ENCODE assay signal across 25 mouse cellular contexts in genomic region chr1:112439109-112439508, GRCm38 (mm10).
DNase-seq lines count a peak whose midpoint lies in the region; ATAC-seq and TF ChIP-seq lines count a peak whose summit lies in the region.
"Had no signal": no experiment of that assay in that cellular context is flagged by ENCODE, and none has a peak within 500 bp of the region (broad histone marks: within the 10 kb centered on the region; RNA-seq: fewer than 3 reads in every experiment).

No protein-coding gene starts in this region.

- H3K4me3 ChIP-seq in hindbrain, embryonic 14.5 days (replicated peaks; ENCODE audit: low read length) = no peak overlapping the region
- no peak overlapping the region for H3K4me3 ChIP-seq in hindbrain, embryonic 10.5 days
- H3K4me3 ChIP-seq in stomach, postnatal 0 days (ENCODE audit: low read depth, low read length) = no peak overlapping the region
- H3K4me3 ChIP-seq: embryonic facial prominence, embryonic 15.5 days; kidney, embryonic 15.5 days; limb, embryonic 13.5 days; liver, embryonic 12.5 days; midbrain, embryonic 10.5 days had no signal

- TF ChIP-seq CTCF in stomach, postnatal 0 days (IDR thresholded peaks at IDR 0.05; ENCODE audit: low read depth) = no peak

- no peak overlapping the region for H3K9ac ChIP-seq in hindbrain, embryonic 14.5 days
- no peak overlapping the region for H3K9ac ChIP-seq in stomach, postnatal 0 days (ENCODE audit: low read length)
- H3K9ac ChIP-seq: embryonic facial prominence, embryonic 15.5 days; kidney, embryonic 15.5 days; limb, embryonic 13.5 days; liver, embryonic 12.5 days had no signal

- peak; percentile 4 to 5 for DNase-seq in cerebellum, adult 18-20 months
- no peak for DNase-seq in cerebellum, adult 9-11 months
- DNase-seq in hindbrain, embryonic 14.5 days (ENCODE audit: low spot score) = peak; percentile 40
- no peak for DNase-seq in hindbrain, embryonic 10.5 days (ENCODE audit: low spot score)
- peak; percentile 20 for DNase-seq in MN1 (ENCODE audit: low spot score)
- DNase-seq in cerebellum, postnatal 25 days = peak; percentile 69 to 80
- DNase-seq in heart, postnatal 36 days = no peak
- DNase-seq in stomach, postnatal 0 days (ENCODE audit: low spot score) = no peak
- DNase-seq: adrenal gland, postnatal 25 days; gastrocnemius, postnatal 14 days; heart, adult 11 months; kidney, adult 11 months; kidney, postnatal 36 days; layer of hippocampus, postnatal 36 days; lung, adult 18-20 months; lung, postnatal 10 days; thymus, adult 2 months; thymus, postnatal 4 days had no signal

- WGBS in hindbrain, embryonic 14.5 days = 74% methylated on average over 2 of the region's 2 CpGs
- WGBS in hindbrain, embryonic 10.5 days = 72% methylated on average over 2 of the region's 2 CpGs
- whole genome bisulfite sequencing in stomach, postnatal 0 days = 61% methylated on average over 2 of the region's 2 CpGs

- H3K9me3 ChIP-seq in hindbrain, embryonic 14.5 days (ENCODE audit: control insufficient read depth, low read length) = no peaks in the 10 kb centered on the region
- H3K9me3 ChIP-seq in hindbrain, embryonic 10.5 days = no peaks in the 10 kb centered on the region
- no peaks in the 10 kb centered on the region for H3K9me3 ChIP-seq in stomach, postnatal 0 days (ENCODE audit: control insufficient read depth, low read length)
- H3K9me3 ChIP-seq: embryonic facial prominence, embryonic 15.5 days; kidney, embryonic 15.5 days; limb, embryonic 13.5 days; liver, embryonic 12.5 days; midbrain, embryonic 10.5 days had no signal

- intact Hi-C loops in heart, postnatal 36 days (cut with DNase I) = no loop called here

- no peaks in the 10 kb centered on the region for H3K36me3 ChIP-seq in hindbrain, embryonic 14.5 days (replicated peaks; ENCODE audit: control insufficient read depth, insufficient read depth)
- H3K36me3 ChIP-seq in hindbrain, embryonic 10.5 days = no peaks in the 10 kb centered on the region
- H3K36me3 ChIP-seq in stomach, postnatal 0 days (ENCODE audit: control insufficient read depth, insufficient read depth, low read length) = no peaks in the 10 kb centered on the region
- H3K36me3 ChIP-seq: embryonic facial prominence, embryonic 15.5 days; kidney, embryonic 15.5 days; limb, embryonic 13.5 days; liver, embryonic 12.5 days; midbrain, embryonic 10.5 days had no signal

- H3K27me3 ChIP-seq in hindbrain, embryonic 14.5 days (ENCODE audit: control insufficient read depth, insufficient read depth, low read length) = no peaks in the 10 kb centered on the region
- no peaks in the 10 kb centered on the region for H3K27me3 ChIP-seq in hindbrain, embryonic 10.5 days (ENCODE audit: insufficient read depth, poor library complexity, severe bottlenecking)
- no peaks in the 10 kb centered on the region for H3K27me3 ChIP-seq in stomach, postnatal 0 days (ENCODE audit: control insufficient read depth, insufficient read depth, low read length)
- H3K27me3 ChIP-seq: embryonic facial prominence, embryonic 15.5 days; kidney, embryonic 15.5 days; limb, embryonic 13.5 days; liver, embryonic 12.5 days had no signal

- no peak overlapping the region for H3K27ac ChIP-seq in hindbrain, embryonic 14.5 days
- no peak overlapping the region for H3K27ac ChIP-seq in hindbrain, embryonic 10.5 days
- H3K27ac ChIP-seq in stomach, postnatal 0 days (replicated peaks) = no peak overlapping the region
- H3K27ac ChIP-seq: embryonic facial prominence, embryonic 15.5 days; kidney, embryonic 15.5 days; limb, embryonic 13.5 days; liver, embryonic 12.5 days; midbrain, embryonic 10.5 days had no signal

- no peaks in the 10 kb centered on the region for H3K4me1 ChIP-seq in hindbrain, embryonic 14.5 days (replicated peaks; ENCODE audit: control insufficient read depth, insufficient read depth, low read length)
- H3K4me1 ChIP-seq in hindbrain, embryonic 10.5 days (replicated peaks) = no peaks in the 10 kb centered on the region
- H3K4me1 ChIP-seq in stomach, postnatal 0 days (replicated peaks; ENCODE audit: control insufficient read depth, insufficient read depth) = no peaks in the 10 kb centered on the region
- H3K4me1 ChIP-seq: embryonic facial prominence, embryonic 15.5 days; kidney, embryonic 15.5 days; limb, embryonic 13.5 days; liver, embryonic 12.5 days; midbrain, embryonic 10.5 days had no signal

- no peak for TF ChIP-seq EP300 in stomach, postnatal 0 days (optimal IDR thresholded peaks at IDR 0.05)

- ATAC-seq in hindbrain, embryonic 14.5 days (ENCODE audit: low FRiP score) = no peak
- ATAC-seq in stomach, postnatal 0 days (ENCODE audit: low FRiP score, low TSS enrichment) = no peak
- ATAC-seq: CD4-positive, CD25-positive, alpha-beta regulatory T cell, adult 4 months; liver, embryonic 12.5 days had no signal

- H3K4me2 ChIP-seq in hindbrain, embryonic 14.5 days (replicated peaks) = no peak overlapping the region
- H3K4me2 ChIP-seq in stomach, postnatal 0 days (replicated peaks; ENCODE audit: low read depth) = no peak overlapping the region
- H3K4me2 ChIP-seq: embryonic facial prominence, embryonic 15.5 days; heart, embryonic 11.5 days; kidney, embryonic 15.5 days; limb, embryonic 13.5 days; liver, embryonic 12.5 days had no signal

Comparison
In these comparisons a context has a peak if more than half of its experiments do, and no peak if none do; other contexts are left out.
1. DNase-seq: peak in cerebellum, adult 18-20 months (2 of 2), hindbrain, embryonic 14.5 days (single experiment), MN1 (single experiment) and cerebellum, postnatal 25 days (2 of 2); none in cerebellum, adult 9-11 months (single experiment), hindbrain, embryonic 10.5 days (single experiment), heart, postnatal 36 days (0 of 2) and stomach, postnatal 0 days (single experiment).